Mouse (Mus musculus): ENCODE results near the gene Selenow. TPM values are rescaled to one million over a fixed set of nuclear protein-coding genes. Genes with fewer than 3 reads are reported as not detected.

Gene Selenow
- 49.4 and 91.1 TPM in 2 replicates for total RNA-seq (2017)

DNA sequence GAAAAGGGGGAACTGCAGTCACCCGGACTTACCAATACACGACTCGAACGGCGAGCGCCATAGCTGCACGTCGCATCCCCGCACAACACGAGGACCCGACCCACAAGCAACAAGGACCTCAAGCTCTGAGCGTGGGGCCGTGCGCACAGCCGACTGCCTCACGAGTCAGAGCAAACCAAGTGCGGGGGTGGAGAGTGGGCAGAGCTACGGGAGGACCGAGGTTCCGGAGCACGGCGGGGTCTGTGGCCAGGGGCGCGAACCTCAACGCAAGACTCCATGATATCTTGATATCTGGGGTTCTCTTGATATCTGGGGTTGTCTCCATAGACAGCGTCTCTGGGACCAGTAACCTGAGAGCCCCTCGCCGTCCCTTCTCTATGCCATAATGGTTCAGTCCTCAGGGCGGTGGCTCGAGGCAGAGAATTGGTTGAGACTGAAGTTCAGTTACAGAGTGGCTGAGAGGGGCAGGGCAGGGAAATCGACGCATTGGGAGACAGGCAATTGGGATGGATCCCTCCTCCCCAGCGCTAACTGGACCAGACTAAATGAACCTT is at the start of gene Selenow:
TSS of gene Selenow (minus strand) at position 183 of the 554 bp plus-strand sequence.
- ATAC-seq (replicated peaks in 1 of 2; ENCODE audit: insufficient read depth in 1 of 2, low FRiP score in 2 of 2, low TSS enrichment in 1 of 2, low read depth in 1 of 2, poor library complexity in 2 of 2, severe bottlenecking in 2 of 2), result peak; percentile 96

DNA sequence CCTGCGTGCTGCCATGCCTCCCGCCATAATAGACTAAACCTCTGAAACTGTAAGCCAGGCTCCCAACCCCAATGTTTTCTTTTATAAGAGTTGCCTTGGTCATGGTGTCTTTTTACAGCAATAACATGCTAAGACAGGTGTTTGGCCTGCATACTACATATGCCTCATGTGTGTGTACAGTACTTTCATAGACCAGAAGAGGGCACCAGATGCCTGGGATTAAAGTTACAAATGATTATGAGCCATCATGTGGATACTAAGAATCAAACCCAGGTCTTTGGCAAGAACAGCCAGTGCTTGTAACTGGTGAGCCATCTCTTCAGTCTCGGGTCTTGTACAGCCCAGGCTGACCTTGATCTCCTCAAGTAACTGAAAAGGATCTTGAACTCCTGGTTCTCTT is 47.5 kb upstream of the Selenow start:
- no peak for ATAC-seq (replicated peaks in 1 of 2; ENCODE audit: insufficient read depth in 1 of 2, low FRiP score in 2 of 2, low TSS enrichment in 1 of 2, low read depth in 1 of 2, poor library complexity in 2 of 2, severe bottlenecking in 2 of 2)

DNA sequence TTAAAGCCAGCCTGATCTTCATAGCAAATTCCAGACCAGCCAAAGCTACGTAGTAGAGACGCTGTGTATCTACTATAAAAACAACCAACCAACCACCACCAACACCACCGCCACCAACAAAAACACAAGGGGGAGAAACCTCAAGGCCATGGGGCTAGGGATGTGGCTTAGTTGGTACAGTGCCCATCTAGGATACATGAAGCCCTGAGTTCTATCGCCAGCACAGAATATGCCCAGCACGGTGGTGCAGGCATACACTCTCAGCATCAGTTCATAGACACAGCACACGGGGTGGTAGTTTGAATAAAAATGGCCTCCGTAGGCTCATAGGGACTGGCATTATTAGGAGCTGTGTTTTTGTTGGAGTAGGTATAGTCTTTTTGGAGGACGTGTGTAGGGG is 46.1 kb upstream of the Selenow start:
- ATAC-seq (replicated peaks in 1 of 2; ENCODE audit: insufficient read depth in 1 of 2, low FRiP score in 2 of 2, low TSS enrichment in 1 of 2, low read depth in 1 of 2, poor library complexity in 2 of 2, severe bottlenecking in 2 of 2), result no peak

DNA sequence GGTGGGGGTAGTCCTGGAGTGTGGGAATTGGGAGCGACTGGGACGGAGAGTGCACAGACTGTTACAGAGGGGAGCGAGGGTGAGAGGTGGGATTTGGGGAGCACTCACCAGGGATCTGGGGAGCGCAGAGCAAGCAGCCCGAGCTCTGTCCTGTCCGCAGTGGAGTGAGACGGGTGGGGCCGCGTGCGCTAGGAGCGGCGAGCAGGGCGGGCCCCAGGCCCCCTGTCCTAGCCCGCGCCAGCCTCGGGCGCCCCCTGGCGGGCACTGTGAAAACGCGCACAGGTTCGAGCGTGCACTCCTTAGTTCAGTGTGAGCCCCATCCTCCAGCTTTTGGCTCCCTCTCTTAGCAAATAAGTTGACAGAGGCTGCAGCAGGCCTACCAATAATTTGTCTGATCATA is 45.1 kb upstream of the Selenow start, which contains the start of gene Ehd2:
TSS of gene Ehd2 (minus strand) at position 256 of the 400 bp plus-strand sequence.
- peak; percentile 61 to 77; a peak in 3 of 4 replicates for ATAC-seq (replicated peaks in 1 of 2; ENCODE audit: insufficient read depth in 1 of 2, low FRiP score in 2 of 2, low TSS enrichment in 1 of 2, low read depth in 1 of 2, poor library complexity in 2 of 2, severe bottlenecking in 2 of 2)

DNA sequence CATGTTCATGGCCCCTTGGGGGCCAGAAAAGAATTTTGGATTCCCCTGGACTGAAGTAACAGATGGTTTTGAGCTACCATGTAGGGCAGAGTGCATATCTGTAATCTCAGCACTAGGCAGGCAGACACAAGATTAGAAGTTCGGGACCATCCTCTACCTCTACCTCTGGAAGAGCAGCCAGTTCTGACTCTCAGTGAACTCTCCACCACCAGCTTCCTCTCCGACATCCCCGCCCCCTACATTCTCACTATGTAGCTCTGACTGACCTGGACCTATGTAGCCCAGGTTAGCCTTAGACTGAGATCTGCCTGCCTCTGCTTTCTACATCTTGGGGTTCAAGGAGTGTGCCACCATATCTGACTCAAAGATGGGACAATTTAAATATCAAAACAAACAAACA is 44.3 kb upstream of the Selenow start:
- no peak for ATAC-seq (replicated peaks in 1 of 2; ENCODE audit: insufficient read depth in 1 of 2, low FRiP score in 2 of 2, low TSS enrichment in 1 of 2, low read depth in 1 of 2, poor library complexity in 2 of 2, severe bottlenecking in 2 of 2)

DNA sequence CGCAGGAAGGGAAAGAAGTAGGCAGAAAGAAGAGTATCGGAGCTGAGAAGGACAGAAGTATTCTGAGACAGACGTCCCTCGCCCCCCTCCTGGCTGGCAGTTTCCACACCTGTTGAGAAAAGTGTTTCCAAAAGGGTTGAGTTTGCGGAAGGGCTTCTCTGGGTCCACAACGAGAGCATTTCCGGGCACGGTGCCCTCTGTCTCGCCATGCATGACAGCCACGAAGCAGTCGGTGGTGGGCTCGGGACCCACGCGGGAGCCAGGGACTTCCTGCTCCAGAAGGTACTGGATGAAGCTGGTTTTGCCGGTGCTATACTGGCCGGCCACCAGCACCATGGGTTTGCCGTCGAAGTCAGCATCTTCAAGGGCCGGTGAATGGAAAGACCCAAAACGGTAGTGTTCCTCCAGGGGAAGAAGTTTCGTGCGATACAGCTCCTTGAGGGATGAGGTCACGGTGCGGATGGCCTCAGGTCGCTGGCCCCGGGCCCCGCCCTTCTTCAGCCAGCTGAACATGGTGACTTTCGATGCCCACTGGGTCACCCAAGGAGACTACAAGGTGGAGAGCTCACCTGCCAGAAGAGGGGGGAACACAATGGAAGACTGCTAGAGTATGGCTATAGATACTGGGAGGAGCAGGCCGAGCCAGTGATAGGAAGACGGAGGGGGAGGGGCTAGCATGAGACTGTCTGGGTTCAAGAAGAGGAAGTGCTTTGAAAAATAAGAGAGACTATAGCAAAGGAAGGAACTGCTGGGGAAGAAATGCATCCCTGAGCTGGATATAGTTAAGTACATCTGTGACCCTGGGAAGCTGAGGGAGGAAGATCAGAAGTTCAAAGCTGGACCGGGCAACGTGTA is 41.8 kb upstream of the Selenow start:
- no peak for ATAC-seq (replicated peaks in 1 of 2; ENCODE audit: insufficient read depth in 1 of 2, low FRiP score in 2 of 2, low TSS enrichment in 1 of 2, low read depth in 1 of 2, poor library complexity in 2 of 2, severe bottlenecking in 2 of 2)

DNA sequence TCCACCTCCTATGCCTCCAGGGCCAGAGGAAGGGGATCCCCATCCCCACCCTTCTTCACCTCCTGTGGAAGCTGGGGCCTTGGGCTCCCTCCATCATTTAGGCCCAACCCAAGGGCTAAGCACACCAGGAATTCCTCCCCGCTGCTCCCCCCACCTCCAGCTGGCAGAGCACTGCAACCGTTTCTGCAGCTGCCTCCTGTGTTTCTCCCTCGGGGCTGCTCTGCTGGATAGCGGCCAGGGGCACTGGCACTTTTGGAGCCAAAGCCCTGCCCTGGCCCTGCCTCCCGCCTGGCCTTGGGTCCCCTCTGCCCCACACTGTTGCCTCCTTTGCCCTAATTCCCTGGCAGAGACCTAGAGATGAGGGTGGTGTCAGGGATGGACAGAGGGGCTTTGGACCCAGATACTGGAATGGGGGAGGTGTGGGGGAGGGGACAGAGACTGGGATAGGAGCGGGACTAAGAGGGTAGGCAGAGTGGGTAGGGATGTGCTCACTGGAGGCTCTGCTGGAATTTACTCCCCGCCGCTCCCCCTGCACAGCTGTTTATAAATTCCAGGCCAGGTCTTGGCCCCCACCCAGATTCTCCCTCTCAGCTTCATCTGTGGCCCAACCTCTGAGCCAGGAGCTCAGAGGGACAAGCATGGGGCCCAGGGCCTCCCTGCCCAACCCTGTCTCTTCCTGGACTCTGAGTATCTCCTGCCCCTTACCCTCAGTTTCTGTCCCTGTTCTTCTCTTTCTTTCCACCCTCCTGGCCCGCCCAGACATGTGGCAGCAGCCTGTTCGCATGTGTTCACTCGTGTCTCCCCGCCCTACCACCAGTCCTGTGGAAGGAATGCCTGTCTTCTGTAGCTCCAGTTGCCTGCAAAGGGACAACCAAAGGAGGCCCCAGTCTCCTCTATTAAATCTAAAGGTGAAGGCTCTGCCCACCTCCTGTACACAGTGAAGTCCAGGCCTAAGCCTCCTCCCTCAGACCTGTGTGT is 40.4 kb upstream of the Selenow start:
- peak in 1 of 2 experiments; percentile 26; a peak in 2 of 4 replicates for ATAC-seq (replicated peaks in 1 of 2; ENCODE audit: insufficient read depth in 1 of 2, low FRiP score in 2 of 2, low TSS enrichment in 1 of 2, low read depth in 1 of 2, poor library complexity in 2 of 2, severe bottlenecking in 2 of 2)

DNA sequence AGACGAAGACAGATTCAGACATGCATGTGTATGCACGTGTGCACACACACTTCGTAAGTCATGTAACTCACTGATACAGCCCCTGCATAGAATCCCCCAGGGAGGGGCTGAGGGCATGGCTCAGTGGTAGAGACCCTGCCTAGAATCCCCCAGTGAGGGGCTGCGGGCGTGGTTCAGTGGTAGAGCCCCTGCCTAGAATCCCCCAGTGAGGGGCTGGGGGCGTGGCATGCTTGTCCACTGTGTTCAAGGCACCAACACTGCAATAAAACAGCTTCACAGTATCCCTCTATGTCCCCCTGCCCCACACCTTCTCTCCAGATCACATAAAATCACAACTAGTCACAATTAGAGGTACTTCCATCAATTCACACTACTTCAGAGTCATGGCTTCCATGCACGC is 39.6 kb upstream of the Selenow start:
- no peak for ATAC-seq (replicated peaks in 1 of 2; ENCODE audit: insufficient read depth in 1 of 2, low FRiP score in 2 of 2, low TSS enrichment in 1 of 2, low read depth in 1 of 2, poor library complexity in 2 of 2, severe bottlenecking in 2 of 2)

DNA sequence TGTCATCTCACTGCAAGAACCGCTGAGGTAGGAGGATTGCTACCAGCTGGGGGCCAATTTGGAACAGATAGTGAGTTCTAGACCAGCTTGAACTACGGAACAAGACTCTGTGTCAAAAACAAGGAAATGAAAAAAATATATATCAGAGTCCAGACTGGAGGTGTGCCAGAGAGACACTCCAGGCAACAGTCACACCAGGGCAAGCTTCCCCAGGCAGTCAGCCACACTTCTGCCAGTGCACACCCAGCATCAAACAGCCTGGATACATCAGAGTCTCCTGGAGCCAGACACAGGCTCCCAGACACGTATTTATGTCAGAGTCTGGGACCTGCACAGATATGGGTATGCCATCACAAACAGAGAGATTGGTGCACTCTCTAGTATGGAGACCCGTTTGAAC is 39.0 kb upstream of the Selenow start:
- ATAC-seq (replicated peaks in 1 of 2; ENCODE audit: insufficient read depth in 1 of 2, low FRiP score in 2 of 2, low TSS enrichment in 1 of 2, low read depth in 1 of 2, poor library complexity in 2 of 2, severe bottlenecking in 2 of 2), result no peak

DNA sequence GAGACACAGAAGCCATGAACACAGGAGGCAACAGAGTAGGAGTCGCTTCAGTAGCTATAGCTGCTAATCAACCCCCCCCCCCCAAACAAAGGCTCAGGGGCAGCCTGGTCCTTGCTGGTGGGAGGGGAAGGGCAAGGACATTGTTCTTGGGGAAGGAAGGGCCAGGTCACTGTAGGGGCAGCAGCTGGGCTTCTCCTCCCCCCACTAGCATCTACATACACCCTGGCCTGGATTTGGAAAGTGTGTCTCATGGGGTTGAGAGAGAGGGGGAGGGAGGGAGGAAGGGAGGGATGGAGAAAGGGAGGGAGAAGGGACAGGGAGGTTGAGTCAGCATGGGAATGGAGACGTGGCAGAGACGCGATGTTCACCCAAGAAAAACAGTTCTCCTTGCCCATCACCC is 38.5 kb upstream of the Selenow start:
- ATAC-seq (replicated peaks in 1 of 2; ENCODE audit: insufficient read depth in 1 of 2, low FRiP score in 2 of 2, low TSS enrichment in 1 of 2, low read depth in 1 of 2, poor library complexity in 2 of 2, severe bottlenecking in 2 of 2), result no peak

DNA sequence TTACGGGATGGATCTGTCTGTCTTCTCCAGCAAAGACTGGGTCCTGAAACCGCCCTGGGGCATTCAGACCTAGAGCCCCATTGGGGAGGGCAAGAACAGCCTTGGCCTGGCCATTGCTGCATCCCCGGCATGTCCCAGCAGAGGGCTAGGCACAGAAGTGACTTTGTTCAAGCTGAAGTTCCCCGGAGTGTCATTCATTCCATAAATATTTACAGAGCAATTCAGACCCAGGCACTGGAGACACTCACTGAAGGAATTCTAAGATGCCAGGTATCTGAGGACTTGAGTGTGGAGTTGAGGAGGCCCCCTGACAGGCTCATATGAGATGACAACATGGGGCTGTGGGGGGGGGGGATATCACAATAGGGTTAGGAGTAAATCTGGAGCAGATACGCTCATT is 33.9 kb upstream of the Selenow start:
- no peak for ATAC-seq (replicated peaks in 1 of 2; ENCODE audit: insufficient read depth in 1 of 2, low FRiP score in 2 of 2, low TSS enrichment in 1 of 2, low read depth in 1 of 2, poor library complexity in 2 of 2, severe bottlenecking in 2 of 2)

DNA sequence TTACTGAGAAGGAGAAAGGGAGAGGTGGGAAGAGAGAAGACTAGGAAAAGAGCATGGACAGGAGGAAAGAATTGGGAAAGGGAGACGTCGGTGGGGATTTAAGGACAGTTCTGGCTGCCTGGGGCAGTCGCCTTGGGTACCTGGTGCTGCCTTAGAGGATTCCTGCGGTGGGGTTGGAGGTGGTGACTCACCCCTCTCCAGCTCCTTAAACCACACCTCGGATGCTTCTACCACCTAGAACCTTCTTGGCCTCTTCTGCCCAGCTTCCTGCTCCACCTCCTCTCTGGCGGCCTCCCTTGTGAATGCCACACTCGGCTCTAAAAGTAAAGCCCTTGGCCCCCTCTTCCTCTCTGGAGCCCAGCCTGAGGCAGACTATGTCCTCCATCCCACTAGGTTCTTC is 33.3 kb upstream of the Selenow start:
- peak; percentile 40 to 58 for ATAC-seq (replicated peaks in 1 of 2; ENCODE audit: insufficient read depth in 1 of 2, low FRiP score in 2 of 2, low TSS enrichment in 1 of 2, low read depth in 1 of 2, poor library complexity in 2 of 2, severe bottlenecking in 2 of 2)

DNA sequence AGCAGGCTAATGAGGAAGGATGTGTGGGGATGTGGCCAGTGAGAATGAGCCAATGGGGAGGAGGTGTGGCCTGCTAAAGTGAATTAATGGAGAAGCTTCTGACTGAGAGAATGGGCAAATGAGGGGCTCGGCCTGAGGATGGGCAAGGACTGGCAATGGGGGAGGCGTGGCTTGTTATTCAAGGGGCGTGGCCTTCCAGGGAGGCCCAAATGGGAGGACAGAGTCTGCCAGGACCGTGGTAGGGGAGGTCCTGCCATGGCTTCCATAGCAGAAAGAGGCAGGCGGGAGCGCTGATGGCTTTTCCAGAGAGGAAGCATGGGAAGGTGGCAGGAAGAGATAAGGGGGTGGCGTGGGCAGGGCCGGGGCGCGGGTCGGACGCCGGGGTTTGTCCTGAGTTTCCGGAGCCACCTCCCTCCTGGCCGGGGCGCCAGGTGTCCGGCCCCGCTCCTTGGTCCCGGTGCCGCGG is 32.8 kb upstream of the Selenow start:
- peak; percentile 33 to 50 for ATAC-seq (replicated peaks in 1 of 2; ENCODE audit: insufficient read depth in 1 of 2, low FRiP score in 2 of 2, low TSS enrichment in 1 of 2, low read depth in 1 of 2, poor library complexity in 2 of 2, severe bottlenecking in 2 of 2)

DNA sequence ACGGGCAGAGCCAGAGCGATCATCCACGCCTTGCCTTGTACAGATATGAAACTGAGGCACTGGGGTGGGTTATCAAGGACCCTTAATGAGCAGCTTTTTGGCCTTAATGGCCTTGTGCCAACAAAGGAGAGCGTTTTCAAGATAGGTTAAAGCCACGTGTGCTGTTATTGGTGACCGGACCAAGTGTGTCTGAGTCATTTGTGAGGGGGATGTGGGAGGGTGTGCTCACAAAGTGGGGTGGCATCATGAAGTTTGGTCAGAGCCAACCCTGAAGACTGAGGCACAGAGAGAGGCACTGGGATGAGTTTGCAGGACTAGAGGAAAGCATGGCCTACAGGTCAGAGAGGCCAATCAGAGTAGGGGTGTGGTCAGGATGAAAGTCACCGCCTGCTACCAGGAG is 32.2 kb upstream of the Selenow start:
- ATAC-seq (replicated peaks in 1 of 2; ENCODE audit: insufficient read depth in 1 of 2, low FRiP score in 2 of 2, low TSS enrichment in 1 of 2, low read depth in 1 of 2, poor library complexity in 2 of 2, severe bottlenecking in 2 of 2), result no peak

DNA sequence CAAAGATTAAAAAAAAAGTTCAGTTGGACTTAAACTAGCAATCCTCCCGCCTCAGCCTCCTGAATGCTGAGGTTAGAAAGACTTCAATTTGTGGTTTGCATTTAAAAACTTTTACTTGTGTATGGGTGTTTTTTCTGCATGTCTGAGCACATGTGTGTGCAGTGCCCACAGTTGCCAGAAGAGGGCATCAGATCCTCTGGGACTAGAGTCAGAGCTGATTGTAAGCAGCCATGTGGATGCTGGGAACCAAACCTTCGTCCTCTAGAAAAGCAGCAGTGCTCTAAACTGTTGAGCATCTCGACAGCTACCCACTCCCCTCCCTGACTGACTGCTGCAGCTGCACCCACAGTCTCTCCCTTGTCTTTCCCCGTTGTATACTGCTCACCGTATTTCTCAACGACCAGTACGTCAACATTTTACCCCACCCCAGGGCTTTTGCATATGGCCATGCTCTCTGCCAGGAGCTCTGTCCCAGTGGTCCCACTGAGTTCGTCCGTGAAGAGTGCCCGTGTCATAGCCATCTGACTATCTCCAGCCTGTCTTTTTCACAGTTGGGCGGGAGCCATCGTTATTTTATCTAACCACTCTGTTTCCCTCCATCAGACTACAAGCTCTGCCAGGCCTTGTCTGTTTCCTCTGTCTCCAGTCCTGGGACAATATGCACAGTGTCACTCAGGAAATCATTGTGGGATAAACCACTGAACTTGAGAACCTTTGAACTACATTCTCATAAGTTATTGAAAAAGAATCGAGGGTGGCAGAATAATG is 31.3 kb upstream of the Selenow start:
- ATAC-seq (replicated peaks in 1 of 2; ENCODE audit: insufficient read depth in 1 of 2, low FRiP score in 2 of 2, low TSS enrichment in 1 of 2, low read depth in 1 of 2, poor library complexity in 2 of 2, severe bottlenecking in 2 of 2), result peak; percentile 16 to 50; a peak in 3 of 4 replicates

DNA sequence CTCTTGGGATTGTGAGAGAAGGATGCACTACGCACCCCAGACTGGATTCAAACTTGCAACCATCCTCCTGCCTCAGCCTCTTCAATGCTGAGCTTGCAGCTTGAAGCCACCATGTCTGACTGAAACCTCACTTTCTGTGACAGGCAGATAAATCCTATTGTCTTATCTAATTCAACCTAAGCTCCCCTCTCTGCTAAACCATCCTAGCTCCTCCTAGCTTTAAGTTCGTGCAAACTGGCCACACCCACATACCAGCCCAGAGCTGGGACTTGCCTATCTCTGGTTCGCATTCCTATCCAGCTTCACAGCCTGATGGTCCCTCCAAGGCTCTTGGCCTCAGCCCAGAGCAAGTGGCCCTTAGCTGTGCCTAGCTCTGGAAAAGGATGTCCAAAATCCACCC is 30.2 kb upstream of the Selenow start:
- no peak for ATAC-seq (replicated peaks in 1 of 2; ENCODE audit: insufficient read depth in 1 of 2, low FRiP score in 2 of 2, low TSS enrichment in 1 of 2, low read depth in 1 of 2, poor library complexity in 2 of 2, severe bottlenecking in 2 of 2)

DNA sequence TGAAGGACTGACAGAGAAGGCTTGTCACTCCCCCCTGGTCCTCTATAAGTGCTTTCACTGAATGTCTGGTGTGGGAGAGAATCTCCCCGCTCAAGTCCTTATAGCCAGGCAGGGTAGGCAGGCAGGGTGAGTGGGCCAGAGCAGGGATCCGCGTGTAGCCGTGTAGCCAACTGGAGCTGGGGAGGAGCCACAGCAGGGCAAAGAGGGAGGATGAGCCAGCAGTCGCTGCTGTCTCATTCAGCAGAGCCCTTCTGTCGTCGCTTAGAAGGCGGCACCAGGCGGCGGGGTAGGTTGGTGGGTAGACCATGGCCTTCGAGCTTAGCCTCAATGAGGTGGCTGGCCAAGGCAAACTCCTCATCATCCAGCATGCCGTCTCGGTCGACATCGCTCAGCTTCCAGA is 27.8 kb upstream of the Selenow start:
- ATAC-seq (replicated peaks in 1 of 2; ENCODE audit: insufficient read depth in 1 of 2, low FRiP score in 2 of 2, low TSS enrichment in 1 of 2, low read depth in 1 of 2, poor library complexity in 2 of 2, severe bottlenecking in 2 of 2), result no peak

Data from hematopoietic stem cell, adult 5-6 weeks (primary cell).